Mouse (Mus musculus) myocyte (in vitro differentiated cells): ENCODE results near the gene Cd83.

Experiments
- CEBPB ChIP-seq: IDR thresholded peaks from 2 replicates; pipeline ENCODE4 v1.6.1; 2011; ENCODE audit warnings: mild to moderate bottlenecking, moderate library complexity; ENCODE audit not compliant: poor library complexity, insufficient read depth, severe bottlenecking
- MAX ChIP-seq: IDR thresholded peaks from one replicate; pipeline ENCODE4 v1.6.1; 2011; ENCODE audit warnings: low read depth, mild to moderate bottlenecking, control low read depth
- MYOD1 ChIP-seq, 3 experiments: IDR thresholded peaks; one replicate each; pipeline ENCODE4 v1.6.1; 2011; ENCODE audit warnings: control low read depth in 2 of 3, low read depth in 2 of 3, mild to moderate bottlenecking in 2 of 3, moderate library complexity in 1 of 3; ENCODE audit not compliant: insufficient read length in 2 of 3, control insufficient read depth in 1 of 3
- POLR2A ChIP-seq: IDR thresholded peaks from one replicate; pipeline ENCODE4 v1.6.1; 2011; ENCODE audit warnings: low read depth, mild to moderate bottlenecking, control low read depth, moderate library complexity; ENCODE audit not compliant: insufficient read length
- POLR2AphosphoS2 ChIP-seq: IDR thresholded peaks from one replicate; pipeline ENCODE4 v1.6.1; 2011; ENCODE audit warnings: low read depth, control low read depth; ENCODE audit not compliant: insufficient read length

DNA sequence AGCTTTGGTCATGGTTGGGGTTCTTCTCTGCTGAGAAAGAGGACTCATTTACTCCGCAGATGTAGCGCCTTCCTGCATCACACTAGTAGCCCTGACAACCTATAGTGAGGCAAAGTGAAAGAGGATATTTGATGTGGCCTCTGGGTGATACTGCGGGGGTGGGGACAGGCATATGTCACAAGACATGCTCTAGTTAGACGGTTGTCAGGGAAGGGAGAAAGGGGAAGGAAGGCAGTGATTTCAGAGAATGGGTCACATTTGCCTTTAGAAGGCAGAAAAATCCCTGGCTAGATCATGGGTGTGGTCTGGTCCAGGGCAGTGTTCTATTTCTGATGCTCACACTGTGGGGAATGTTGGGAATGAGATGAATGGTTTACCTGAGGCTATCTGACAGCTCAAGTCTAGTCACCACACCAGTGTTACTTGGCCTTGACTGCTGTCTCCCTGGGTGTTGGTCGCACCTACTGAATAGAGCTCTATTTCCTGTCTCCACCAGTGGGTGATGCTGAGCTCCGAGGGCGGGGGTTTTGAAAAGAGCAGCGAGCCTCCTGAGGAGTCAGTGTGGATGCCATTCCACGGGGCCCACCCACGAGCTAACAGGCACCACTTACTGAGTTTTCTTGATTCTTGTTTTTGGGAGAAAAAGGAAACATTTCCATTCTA is 4.5 kb downstream of the Cd83 start:
- TF ChIP-seq MYOD1 (IDR thresholded peaks at IDR 0.05; ENCODE audit: control insufficient read depth in 1 of 3, insufficient read length in 2 of 3, low read depth in 2 of 3) = no peak
- no peak for TF ChIP-seq MAX
- TF ChIP-seq POLR2AphosphoS2 = no peak
- no peak for TF ChIP-seq POLR2A
- TF ChIP-seq CEBPB = no peak
